Mouse (Mus musculus) urinary bladder, postnatal 0 days (tissue): Measurements from ENCODE around the gene Stk31. TPM values are rescaled to one million over a fixed set of nuclear protein-coding genes. Genes with fewer than 3 reads are reported as not detected.

ENCODE experiments used
- polyA plus RNA-seq: library from polyadenylated mRNA; unstranded; fragments of >200 nt; fragmentation: Nextera tagmentation; extraction: Ambion mirVana; gene quantifications from 2 replicates; pipeline ENCODE4 v1.2.1, GENCODE M21; 2015

The Stk31 gene
- 0.10 TPM in 1 of 2 replicates, not detected in the other for polyA plus RNA-seq

GRCm38 (mm10) chr6:49395316-49395715 is at the start of gene Stk31:
Gene Stk31, plus strand, starts transcription at chr6:49395604.

GRCm38 (mm10) chr6:49367159-49368054 is 28.0 kb upstream of the Stk31 start, which contains the start of gene Fam221a:
Gene Fam221a, plus strand, starts transcription at chr6:49367739.

Other genes starting within 250 kb of the Stk31 start
- gene Igf2bp3, start 180.6 kb upstream of the Stk31 start, polyA plus RNA-seq: 29.3 and 33.9 TPM in 2 replicates
- 39.9 and 42.9 TPM in 2 replicates for gene Tra2a, start 131.6 kb upstream of the Stk31 start, polyA plus RNA-seq
- gene Ccdc126, start 76.3 kb upstream of the Stk31 start, polyA plus RNA-seq: 12.0 and 14.3 TPM in 2 replicates
- 2.7 and 2.9 TPM in 2 replicates for gene Fam221a, start 27.9 kb upstream of the Stk31 start, polyA plus RNA-seq